Mouse (Mus musculus) liver, adult 2 months (tissue): ENCODE results near the gene Dyrk1b. TPM values are rescaled to one million over a fixed set of nuclear protein-coding genes. Genes with fewer than 3 reads are reported as not detected.

Experiments
- polyA plus RNA-seq: library from polyadenylated mRNA; depleted of rRNA; stranded (reverse); fragments of >200 nt; gene quantifications from 2 replicates; pipeline ENCODE4 v1.2.3, GENCODE M21; 2012; rRNA removed
- total RNA-seq: library from RNA; depleted of rRNA; stranded (reverse); fragments of >200 nt; gene quantifications from 2 replicates; pipeline ENCODE4 v1.2.3, GENCODE M21; 2014; rRNA removed

Dyrk1b gene
- total and polyA plus RNA-seq, 2 experiments = 7.0 to 14.8 TPM

Other genes starting within 250 kb of the Dyrk1b start
- 8.9 and 9.2 TPM in 2 replicates for gene Zfp780b, start 200.3 kb upstream of the Dyrk1b start, total RNA-seq
- 1.2 and 1.3 TPM in 2 replicates for gene Zfp780b, start 200.3 kb upstream of the Dyrk1b start, polyA plus RNA-seq
- gene Zfp850, start 165.4 kb upstream of the Dyrk1b start, total RNA-seq = 0.28 and 0.54 TPM in 2 replicates
- gene Zfp850, start 165.4 kb upstream of the Dyrk1b start, polyA plus RNA-seq = 0.02 TPM in 1 of 2 replicates, not detected in the other
- gene Psmc4, start 129.4 kb upstream of the Dyrk1b start, total RNA-seq = 98.8 and 111 TPM in 2 replicates
- 99.4 and 106 TPM in 2 replicates for gene Psmc4, start 129.4 kb upstream of the Dyrk1b start, polyA plus RNA-seq
- 0.07 and 0.74 TPM in 2 replicates for gene Fcgbp, start 108.2 kb upstream of the Dyrk1b start, total RNA-seq
- 1.2 and 1.4 TPM in 2 replicates for gene Fcgbp, start 108.2 kb upstream of the Dyrk1b start, polyA plus RNA-seq
- not detected in 2 replicates for gene 9530053A07Rik, start 50.0 kb upstream of the Dyrk1b start, total RNA-seq
- not detected in 2 replicates for gene 9530053A07Rik, start 50.0 kb upstream of the Dyrk1b start, polyA plus RNA-seq
- 34.0 and 38.6 TPM in 2 replicates for gene Fbl, start 9.8 kb upstream of the Dyrk1b start, total RNA-seq
- gene Fbl, start 9.8 kb upstream of the Dyrk1b start, polyA plus RNA-seq = 32.7 and 36.0 TPM in 2 replicates
- gene Eid2, start 88.4 kb downstream of the Dyrk1b start, total RNA-seq = 0.28 and 0.47 TPM in 2 replicates
- gene Eid2, start 88.4 kb downstream of the Dyrk1b start, polyA plus RNA-seq = 0.35 and 0.50 TPM in 2 replicates
- 1.9 and 3.0 TPM in 2 replicates for gene Eid2b, start 98.3 kb downstream of the Dyrk1b start, total RNA-seq
- gene Eid2b, start 98.3 kb downstream of the Dyrk1b start, polyA plus RNA-seq = 3.5 and 3.9 TPM in 2 replicates
- gene Selenov, start 111.7 kb downstream of the Dyrk1b start, total RNA-seq = not detected in 2 replicates
- gene Selenov, start 111.7 kb downstream of the Dyrk1b start, polyA plus RNA-seq = not detected in 2 replicates
- gene Dll3, start 122.8 kb downstream of the Dyrk1b start, total RNA-seq = not detected in 2 replicates
- not detected in 2 replicates for gene Dll3, start 122.8 kb downstream of the Dyrk1b start, polyA plus RNA-seq
- gene Timm50, start 132.6 kb downstream of the Dyrk1b start, total RNA-seq = 22.6 and 24.9 TPM in 2 replicates
- gene Timm50, start 132.6 kb downstream of the Dyrk1b start, polyA plus RNA-seq = 49.4 and 52.6 TPM in 2 replicates
- gene Supt5, start 159.3 kb downstream of the Dyrk1b start, total RNA-seq = 15.1 and 20.7 TPM in 2 replicates
- gene Supt5, start 159.3 kb downstream of the Dyrk1b start, polyA plus RNA-seq = 52.3 and 67.3 TPM in 2 replicates
- 110 and 136 TPM in 2 replicates for gene Rps16, start 171.2 kb downstream of the Dyrk1b start, total RNA-seq
- gene Rps16, start 171.2 kb downstream of the Dyrk1b start, polyA plus RNA-seq = 471 and 577 TPM in 2 replicates
- 0.65 and 1.3 TPM in 2 replicates for gene Plekhg2, start 193.1 kb downstream of the Dyrk1b start, total RNA-seq
- gene Plekhg2, start 193.1 kb downstream of the Dyrk1b start, polyA plus RNA-seq = 3.3 and 3.5 TPM in 2 replicates
- gene Zfp36, start 200.8 kb downstream of the Dyrk1b start, total RNA-seq = 16.4 and 25.4 TPM in 2 replicates
- 41.1 and 54.3 TPM in 2 replicates for gene Zfp36, start 200.8 kb downstream of the Dyrk1b start, polyA plus RNA-seq
- gene Med29, start 213.2 kb downstream of the Dyrk1b start, total RNA-seq = 13.4 and 17.6 TPM in 2 replicates
- gene Med29, start 213.2 kb downstream of the Dyrk1b start, polyA plus RNA-seq = 49.2 and 50.9 TPM in 2 replicates
- 16.1 TPM in 2 replicates for gene Paf1, start 213.5 kb downstream of the Dyrk1b start, total RNA-seq
- 52.8 and 59.1 TPM in 2 replicates for gene Paf1, start 213.5 kb downstream of the Dyrk1b start, polyA plus RNA-seq